Mouse (Mus musculus) C2C12 (cell line): ENCODE data around the gene Gm20388. TPM values are rescaled to one million over a fixed set of nuclear protein-coding genes. Genes with fewer than 3 reads are reported as not detected.

Source experiments
- H3K27me3 ChIP-seq: one replicate; pipeline ENCODE4 v1.6.1; 2011; ENCODE audit not compliant: control insufficient read depth, insufficient read depth, insufficient read length
- H3K36me3 ChIP-seq: one replicate; pipeline ENCODE4 v1.6.1; 2011; ENCODE audit not compliant: control insufficient read depth, insufficient read depth
- H3K4me3 ChIP-seq: one replicate; pipeline ENCODE4 v1.5.1; 2011; ENCODE audit warnings: mild to moderate bottlenecking, control low read depth; ENCODE audit not compliant: poor library complexity, insufficient read depth, severe bottlenecking
- H3K79me2 ChIP-seq: one replicate; pipeline ENCODE4 v1.6.1; 2011; ENCODE audit not compliant: control insufficient read depth, insufficient read depth
- H3K79me3 ChIP-seq: one replicate; pipeline ENCODE4 v1.6.1; 2011; ENCODE audit warnings: low read depth, control low read depth
- H3ac ChIP-seq: one replicate; pipeline ENCODE3; 2011; ENCODE audit warnings: low read depth; ENCODE audit not compliant: control insufficient read depth, insufficient read length
- CEBPB ChIP-seq: IDR thresholded peaks from one replicate; pipeline ENCODE4 v1.6.1; 2011; ENCODE audit warnings: low read depth, mild to moderate bottlenecking, control low read depth, moderate library complexity
- CTCF ChIP-seq: IDR thresholded peaks from one replicate; pipeline ENCODE4 v1.5.1; 2011; ENCODE audit not compliant: control insufficient read depth, insufficient read depth, insufficient read length
- FOSL1 ChIP-seq: IDR thresholded peaks from one replicate; pipeline ENCODE4 v1.8.0; 2011; ENCODE audit warnings: mild to moderate bottlenecking, low read length; ENCODE audit not compliant: poor library complexity, insufficient read depth, severe bottlenecking
- MAX ChIP-seq: IDR thresholded peaks from one replicate; pipeline ENCODE4 v1.6.1; 2011; ENCODE audit warnings: mild to moderate bottlenecking, control low read depth
- MYOD1 ChIP-seq: IDR thresholded peaks from one replicate; pipeline ENCODE4 v1.6.1; 2011; ENCODE audit warnings: low read depth; ENCODE audit not compliant: control insufficient read depth, insufficient read length
- MYOG ChIP-seq: IDR thresholded peaks from one replicate; pipeline ENCODE4 v1.6.1; 2011; ENCODE audit not compliant: control insufficient read depth, insufficient read length; ENCODE audit errors: extremely low read depth
- USF1 ChIP-seq: IDR thresholded peaks from one replicate; pipeline ENCODE4 v1.6.1; 2011; ENCODE audit warnings: low read depth, mild to moderate bottlenecking, control low read depth, moderate library complexity
- polyA plus RNA-seq: library from polyadenylated mRNA; unstranded; fragments of >200 nt; fragmentation: generic; extraction: Trizol; gene quantifications from one replicate; pipeline ENCODE4 v1.2.1, GENCODE M21; 2012; ENCODE audit warnings: missing spikeins

Gene Gm20388
- polyA plus RNA-seq, 1 experiment: 15.0 TPM

- TF ChIP-seq CTCF: peak; percentile 25
- TF ChIP-seq MYOD1: no peak
- Histone ChIP-seq H3ac (no peak overlapping the region), H3K36me3 (peaks cover 81% of the 10 kb centered on the region), H3K4me3 (no peak overlapping the region), H3K79me2 (peaks cover 19% of the 10 kb centered on the region), H3K27me3 (no peaks in the 10 kb centered on the region), H3K79me3 (peaks cover 10% of the 10 kb centered on the region)
These were observed 3474.4 kb downstream of the Gm20388 start for GRCm38 (mm10) chr8:123384883-123385540.

GRCm38 (mm10) chr8:123387041-123387440 is 3476.4 kb downstream of the Gm20388 start:
- TF ChIP-seq CEBPB (no peak), USF1 (no peak), CTCF (no peak), MAX (no peak), FOSL1 (no peak), MYOG (no peak)
- H3ac ChIP-seq: no peak overlapping the region
- H3K27me3 ChIP-seq: no peaks in the 10 kb centered on the region
- no peak overlapping the region for H3K4me3 ChIP-seq
- no peaks in the 10 kb centered on the region for H3K79me3 ChIP-seq
- peaks cover 94% of the 10 kb centered on the region for H3K36me3 ChIP-seq
- no peaks in the 10 kb centered on the region for H3K79me2 ChIP-seq

GRCm38 (mm10) chr8:123387801-123388200 is 3477.2 kb downstream of the Gm20388 start:
- Histone ChIP-seq H3K4me3 (no peak overlapping the region), H3K79me3 (no peaks in the 10 kb centered on the region), H3K36me3 (peaks cover 95% of the 10 kb centered on the region), H3K79me2 (no peaks in the 10 kb centered on the region), H3ac (no peak overlapping the region), H3K27me3 (no peaks in the 10 kb centered on the region)
- no peak for TF ChIP-seq USF1

GRCm38 (mm10) chr8:123389026-123389425 is 3478.4 kb downstream of the Gm20388 start:
- peaks cover 96% of the 10 kb centered on the region for H3K36me3 ChIP-seq
- no peak for TF ChIP-seq MAX
- TF ChIP-seq USF1: no peak
- TF ChIP-seq MYOD1: no peak
- TF ChIP-seq CEBPB: no peak
- no peak for TF ChIP-seq FOSL1
- TF ChIP-seq MYOG: no peak

GRCm38 (mm10) chr8:123398308-123398707 is 3487.7 kb downstream of the Gm20388 start:
- H3K36me3 ChIP-seq: peaks cover 81% of the 10 kb centered on the region
- H3K79me2 ChIP-seq: no peaks in the 10 kb centered on the region

More at GRCm38 (mm10) chr8:123389026-123389425, 3478.4 kb downstream of the Gm20388 start:
- no peaks in the 10 kb centered on the region for H3K79me2 ChIP-seq
- H3K79me3 ChIP-seq: no peaks in the 10 kb centered on the region
- H3K4me3 ChIP-seq: no peak overlapping the region
- no peaks in the 10 kb centered on the region for H3K27me3 ChIP-seq
- no peak overlapping the region for H3ac ChIP-seq

GRCm38 (mm10) chr8:123401936-123402335 is 3491.3 kb downstream of the Gm20388 start:
- Histone ChIP-seq H3K27me3 (no peaks in the 10 kb centered on the region), H3K4me3 (no peak overlapping the region), H3K79me3 (no peaks in the 10 kb centered on the region), H3ac (no peak overlapping the region), H3K36me3 (peaks cover 55% of the 10 kb centered on the region), H3K79me2 (no peaks in the 10 kb centered on the region)
- TF ChIP-seq USF1 (no peak), MYOG (no peak), MAX (no peak), FOSL1 (no peak), CTCF (no peak), CEBPB (no peak), MYOD1 (no peak)

More at GRCm38 (mm10) chr8:123398308-123398707, 3487.7 kb downstream of the Gm20388 start:
- H3K4me3 ChIP-seq: no peak overlapping the region
- H3K27me3 ChIP-seq: no peaks in the 10 kb centered on the region
- TF ChIP-seq MAX (no peak), CEBPB (no peak), CTCF (no peak), MYOG (no peak), FOSL1 (no peak), USF1 (no peak), MYOD1 (no peak)
- H3ac ChIP-seq: no peak overlapping the region
- no peaks in the 10 kb centered on the region for H3K79me3 ChIP-seq
